Mouse (Mus musculus) olfactory bulb, adult 2 months (tissue): ENCODE measurements around the gene Tmtc4.

Source experiments
- CTCF ChIP-seq: fragments of 200-500 bp; IDR thresholded peaks from 2 replicates; pipeline ENCODE4 v1.5.1; 2012; ENCODE audit warnings: low read depth, mild to moderate bottlenecking, low read length, moderate library complexity; ENCODE audit not compliant: insufficient read depth
- POLR2A ChIP-seq: fragments of 200-500 bp; IDR thresholded peaks from 2 replicates; pipeline ENCODE4 v1.6.1; 2012; ENCODE audit warnings: mild to moderate bottlenecking, low read depth, low read length, moderate library complexity; ENCODE audit not compliant: insufficient read depth

GRCm38 (mm10) chr14:122888480-122888872 is 95.4 kb downstream of the Tmtc4 start:
- TF ChIP-seq CTCF: no peak
- TF ChIP-seq POLR2A: no peak
